Mouse (Mus musculus): ENCODE results near the gene Slc25a54. TPM values are rescaled to one million over a fixed set of nuclear protein-coding genes. Genes with fewer than 3 reads are reported as not detected.

Gene Slc25a54
- polyA plus RNA-seq, 1 experiment = not detected

- Histone ChIP-seq H3K27ac (ENCODE audit: insufficient read depth, low read length) (no peak overlapping the region), H3K4me3 (replicated peaks; ENCODE audit: insufficient read depth, low read depth, low read length) (no peak overlapping the region), H3K4me1 (ENCODE audit: control insufficient read depth, insufficient read depth, low read length) (no peaks in the 10 kb centered on the region), H3K27me3 (ENCODE audit: control insufficient read depth, insufficient read depth, low read length) (no peaks in the 10 kb centered on the region)
- no peak for TF ChIP-seq CTCF (IDR thresholded peaks at IDR 0.05; ENCODE audit: borderline replicate concordance, insufficient read depth, low read depth, low read length)
- TF ChIP-seq POLR2A (IDR thresholded peaks at IDR 0.05; ENCODE audit: borderline replicate concordance, insufficient read depth, low read length) = no peak
- 30% methylated on average over 2 of the region's 2 CpGs for WGBS
- DNase-seq = no peak
Measured at GRCm38 (mm10) chr3:109164088-109164487, 83.8 kb downstream of the Slc25a54 start.

- TF ChIP-seq CTCF (IDR thresholded peaks at IDR 0.05; ENCODE audit: borderline replicate concordance, insufficient read depth, low read depth, low read length) (no peak), POLR2A (IDR thresholded peaks at IDR 0.05; ENCODE audit: borderline replicate concordance, insufficient read depth, low read length) (no peak)
- Histone ChIP-seq H3K27ac (ENCODE audit: insufficient read depth, low read length) (no peak overlapping the region), H3K27me3 (ENCODE audit: control insufficient read depth, insufficient read depth, low read length) (no peaks in the 10 kb centered on the region), H3K4me1 (ENCODE audit: control insufficient read depth, insufficient read depth, low read length) (no peaks in the 10 kb centered on the region), H3K4me3 (replicated peaks; ENCODE audit: insufficient read depth, low read depth, low read length) (no peak overlapping the region)
- 27% methylated on average over 1 of the region's 1 CpGs for WGBS
- no peak for DNase-seq
Measured at GRCm38 (mm10) chr3:109164644-109165043, 84.4 kb downstream of the Slc25a54 start.

- WGBS = 86% methylated on average over 8 of the region's 8 CpGs
- H3K27me3 ChIP-seq (ENCODE audit: control insufficient read depth, insufficient read depth, low read length) = no peaks in the 10 kb centered on the region
Measured at GRCm38 (mm10) chr3:109165214-109165829, 85.1 kb downstream of the Slc25a54 start.

More at GRCm38 (mm10) chr3:109165214-109165829, 85.1 kb downstream of the Slc25a54 start:
- H3K27ac ChIP-seq (ENCODE audit: insufficient read depth, low read length) = no peak overlapping the region
- TF ChIP-seq POLR2A (IDR thresholded peaks at IDR 0.05; ENCODE audit: borderline replicate concordance, insufficient read depth, low read length) (no peak), CTCF (IDR thresholded peaks at IDR 0.05; ENCODE audit: borderline replicate concordance, insufficient read depth, low read depth, low read length) (no peak)
- no peak for DNase-seq
- no peak overlapping the region for H3K4me3 ChIP-seq (replicated peaks; ENCODE audit: insufficient read depth, low read depth, low read length)
- H3K4me1 ChIP-seq (ENCODE audit: control insufficient read depth, insufficient read depth, low read length) = no peaks in the 10 kb centered on the region

Other genes starting within 250 kb of the Slc25a54 start
- gene Stxbp3, start 239.9 kb upstream of the Slc25a54 start, polyA plus RNA-seq (2012; rRNA removed) = 32.2 and 32.5 TPM in 2 replicates
- 0.08 and 0.11 TPM in 2 replicates for gene Fndc7, start 190.5 kb upstream of the Slc25a54 start, polyA plus RNA-seq (2012; rRNA removed)
- 119 and 121 TPM in 2 replicates for gene Prpf38b, start 168.7 kb upstream of the Slc25a54 start, polyA plus RNA-seq (2012; rRNA removed)
- 1.0 and 1.3 TPM in 2 replicates for gene Henmt1, start 140.6 kb upstream of the Slc25a54 start, polyA plus RNA-seq (2012; rRNA removed)
- 0.88 and 1.0 TPM in 2 replicates for gene Gm9857, start 140.0 kb upstream of the Slc25a54 start, polyA plus RNA-seq (2012; rRNA removed)
- 13.8 and 14.3 TPM in 2 replicates for gene Fam102b, start 52.9 kb upstream of the Slc25a54 start, polyA plus RNA-seq (2012; rRNA removed)
- gene Slc25a24, start 42.7 kb downstream of the Slc25a54 start, polyA plus RNA-seq (2012; rRNA removed) = 1.0 TPM in 2 replicates

All from cerebellum, adult 2 months (tissue).